Mouse (Mus musculus): ENCODE measurements around the gene Cox7a1.
"Not testable (repeated sequence)": the region's sequence is repeated elsewhere in the genome, so short reads cannot be mapped to it uniquely, and the experiment has no call there.

Gene Cox7a1

GRCm38 (mm10) chr7:30193581-30194100, 9.7 kb downstream of the Cox7a1 start:
- peak; percentile 87 for DNase-seq

- peak; percentile 62 for DNase-seq
Observed at GRCm38 (mm10) chr7:30194101-30194831, 10.3 kb downstream of the Cox7a1 start.

DNA sequence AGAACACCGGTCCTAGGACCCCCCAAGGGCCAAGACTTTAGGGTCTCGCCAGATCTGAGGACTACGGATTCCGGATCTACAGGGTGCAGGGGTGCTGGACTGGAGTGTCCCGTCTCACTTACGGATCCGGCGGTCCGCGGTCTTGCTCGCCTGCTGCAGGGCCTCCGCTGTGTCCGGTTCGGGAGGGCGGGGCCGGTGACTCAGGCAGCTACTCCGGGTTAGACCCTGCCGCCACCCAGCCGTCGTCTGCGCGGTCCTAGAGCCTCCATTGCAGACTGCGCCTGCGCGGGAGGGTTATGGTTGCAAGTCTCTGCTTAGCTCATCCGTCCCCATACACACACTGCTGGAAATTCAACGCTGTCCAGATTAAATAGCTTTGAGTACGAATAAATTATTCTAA, 10.9 kb downstream of the Cox7a1 start:
- DNase-seq, result peak; percentile 98

DNA sequence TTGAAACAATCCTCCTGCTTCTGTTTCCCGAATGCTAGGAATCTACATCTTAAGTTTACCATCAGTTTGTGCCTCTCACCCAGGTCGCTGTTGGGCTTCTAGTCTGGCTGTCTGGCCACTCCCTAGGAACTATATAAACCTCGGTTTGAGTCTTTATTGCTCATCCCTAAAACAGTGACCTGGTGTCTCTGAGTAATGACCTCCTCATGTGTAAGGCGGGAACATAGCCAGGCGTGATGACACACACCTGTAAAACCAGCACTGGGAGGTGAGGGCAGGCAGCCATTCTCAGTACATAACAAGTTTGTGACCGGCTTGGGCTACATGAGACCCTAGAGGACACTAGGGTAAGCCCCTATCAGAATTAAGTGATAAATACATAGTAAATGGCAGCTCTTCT, 11.5 kb downstream of the Cox7a1 start:
- no peak for DNase-seq

DNA sequence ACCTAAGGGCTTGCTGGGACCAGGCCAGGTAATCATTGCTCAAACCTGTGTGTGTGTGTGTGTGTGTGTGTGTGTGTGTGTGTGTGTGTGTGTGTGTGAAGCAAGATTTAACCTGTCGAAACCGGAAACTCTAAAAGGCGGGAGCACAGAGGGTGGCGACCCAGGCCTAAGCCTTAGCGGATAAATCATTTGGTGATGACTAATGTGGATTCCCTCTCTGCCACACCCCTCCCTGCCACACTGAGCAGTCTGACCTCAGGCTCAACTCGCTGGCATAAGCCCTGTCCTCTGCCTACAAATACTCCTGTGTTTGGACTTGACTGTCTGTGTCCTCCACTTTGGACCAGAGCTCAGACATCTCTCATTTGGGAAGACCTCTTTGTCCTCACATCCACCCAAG, 12.2 kb downstream of the Cox7a1 start:
- DNase-seq, result no peak

DNA sequence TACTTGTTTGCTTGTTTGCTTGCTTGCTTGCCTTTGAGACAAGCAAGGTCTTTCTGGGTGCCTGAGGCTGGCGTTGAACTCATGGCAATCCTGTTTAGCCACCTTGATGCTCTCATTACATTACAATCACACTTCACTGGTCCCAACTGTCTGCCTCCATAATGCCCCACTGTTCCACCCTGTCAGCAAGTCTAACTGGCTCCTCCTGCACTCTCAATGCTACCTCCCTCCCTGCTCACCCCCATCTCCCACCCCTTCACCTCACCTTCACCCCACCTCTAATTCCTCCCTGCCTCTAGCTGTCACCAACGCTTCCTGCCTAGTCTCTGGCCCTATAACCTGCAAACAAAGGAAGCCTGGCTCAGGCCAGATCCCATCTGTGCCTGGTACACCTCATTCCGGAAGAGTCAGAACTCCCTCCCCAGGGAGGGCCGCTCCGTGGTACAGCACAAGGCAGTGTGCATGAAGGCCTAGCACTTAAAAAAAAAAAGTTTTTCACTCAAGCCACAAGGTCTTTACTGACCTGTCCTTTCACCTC, 13.7 kb downstream of the Cox7a1 start:
- no peak for DNase-seq

GRCm38 (mm10) chr7:30198481-30198971, 14.6 kb downstream of the Cox7a1 start, which contains the start of gene Capns1:
Gene Capns1, minus strand, starts transcription at chr7:30198811.
- peak; percentile 83 for DNase-seq

DNA sequence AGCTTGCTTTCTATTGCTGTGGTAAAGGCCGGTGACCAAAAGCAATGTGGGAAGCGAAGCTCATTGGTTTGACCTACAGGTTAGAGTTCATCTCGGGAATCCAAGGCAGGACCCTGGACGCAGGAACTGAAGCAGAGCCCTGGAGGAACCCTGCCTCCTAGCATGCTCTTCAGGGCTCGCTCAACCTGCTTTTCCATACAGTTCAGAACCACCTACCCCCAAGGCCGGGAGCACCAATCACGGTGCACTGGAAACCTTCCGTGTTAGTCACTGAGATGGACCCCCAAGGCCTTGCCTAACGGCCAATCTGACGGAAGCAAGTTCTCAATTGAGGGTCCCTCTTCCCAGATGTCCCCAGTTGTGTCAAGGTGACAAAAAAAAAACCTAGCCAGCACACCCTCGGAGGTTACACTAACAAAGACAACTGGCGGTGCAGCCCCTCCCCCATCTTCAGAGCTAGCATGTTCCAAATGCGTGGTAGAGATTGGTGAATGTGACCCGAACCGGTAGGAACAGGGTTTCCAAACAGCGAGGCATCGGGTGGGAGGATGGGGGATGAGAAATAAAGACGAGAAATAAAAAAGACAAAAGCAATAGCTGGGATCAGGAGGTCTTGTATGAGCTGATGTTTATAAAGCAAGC, 15.7 kb downstream of the Cox7a1 start:
- DNase-seq, result no peak

GRCm38 (mm10) chr7:30200200-30200599, 16.3 kb downstream of the Cox7a1 start:
- no peak for DNase-seq

DNA sequence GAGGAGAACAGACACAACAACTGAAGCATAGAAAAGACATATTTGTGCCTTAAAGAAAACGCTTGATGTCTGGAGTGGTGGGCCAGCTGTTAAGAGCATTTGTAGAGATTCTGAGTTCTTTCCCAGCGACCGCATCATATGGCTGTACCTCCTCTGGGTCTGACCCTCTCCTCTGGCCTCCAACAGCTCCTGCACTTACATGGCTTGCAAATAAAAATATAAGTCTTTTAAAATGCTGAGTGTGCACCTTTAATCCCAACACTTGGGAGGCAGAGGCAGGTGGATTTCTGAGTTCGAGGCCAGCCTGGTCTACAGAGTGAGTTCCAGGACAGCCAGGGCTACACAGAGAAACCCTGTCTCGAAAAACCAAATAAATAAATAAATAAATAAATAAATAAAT, 16.7 kb downstream of the Cox7a1 start:
- not testable (repeated sequence) for DNase-seq

DNA sequence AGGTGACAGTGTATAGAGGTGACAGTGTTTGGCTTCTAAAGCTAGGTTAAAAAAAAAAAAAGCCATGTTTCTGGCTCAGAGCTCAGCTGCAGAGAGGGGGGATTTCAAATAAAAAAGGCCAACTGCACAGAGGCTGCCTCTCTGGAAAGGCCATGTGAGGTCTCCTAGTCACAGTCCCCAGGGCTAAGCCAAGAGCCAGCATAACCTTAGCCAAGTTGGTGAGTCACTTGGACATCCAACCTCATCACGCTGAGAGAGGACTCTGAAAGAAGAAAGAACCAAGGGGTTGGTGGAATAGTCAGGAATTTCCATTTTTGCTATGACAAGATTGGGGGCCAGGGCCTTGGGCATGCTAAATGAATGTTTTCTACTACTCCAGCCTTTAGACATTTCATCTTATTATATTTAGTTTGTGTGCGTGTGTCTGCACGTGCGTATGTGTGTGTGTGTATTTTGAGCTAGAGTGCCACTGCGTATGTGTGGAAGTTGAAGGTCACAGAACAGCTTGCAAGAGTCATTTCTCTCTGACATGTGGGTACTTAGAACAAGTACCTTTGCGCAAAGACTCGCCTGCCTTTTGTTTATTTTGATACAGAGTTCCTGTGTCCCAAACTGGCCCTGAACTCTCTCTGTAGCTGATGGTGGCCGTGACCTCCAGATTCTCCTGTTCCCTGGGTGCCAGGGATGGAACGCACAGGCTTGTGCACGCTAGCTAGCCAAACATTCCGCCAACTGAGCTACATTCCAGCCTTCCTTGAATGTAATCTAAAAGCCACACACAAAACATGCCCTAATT, 19.1 kb downstream of the Cox7a1 start:
- DNase-seq, result peak; percentile 58

GRCm38 (mm10) chr7:30204380-30204779, 20.4 kb downstream of the Cox7a1 start:
- no peak for DNase-seq

DNA sequence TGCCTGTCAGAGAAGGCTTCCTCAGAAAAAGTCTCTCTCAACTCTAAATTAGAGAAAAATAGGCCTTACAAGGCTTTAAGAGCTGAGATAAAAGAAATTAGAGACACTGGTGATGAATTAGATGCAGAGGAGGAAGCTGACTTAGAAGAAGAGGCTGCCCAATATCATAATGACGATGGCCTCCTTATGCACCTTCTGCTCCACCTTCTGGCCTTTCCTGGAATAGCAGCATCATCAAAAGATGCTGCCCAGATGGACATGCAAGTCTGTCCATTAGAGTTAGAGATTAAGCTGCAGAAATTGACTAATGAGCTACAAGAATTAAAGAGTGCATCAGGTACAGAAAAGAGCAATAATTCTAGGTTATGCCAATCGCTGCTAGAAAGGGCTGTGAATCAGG, 21.4 kb downstream of the Cox7a1 start:
- DNase-seq, result peak; percentile 81

DNA sequence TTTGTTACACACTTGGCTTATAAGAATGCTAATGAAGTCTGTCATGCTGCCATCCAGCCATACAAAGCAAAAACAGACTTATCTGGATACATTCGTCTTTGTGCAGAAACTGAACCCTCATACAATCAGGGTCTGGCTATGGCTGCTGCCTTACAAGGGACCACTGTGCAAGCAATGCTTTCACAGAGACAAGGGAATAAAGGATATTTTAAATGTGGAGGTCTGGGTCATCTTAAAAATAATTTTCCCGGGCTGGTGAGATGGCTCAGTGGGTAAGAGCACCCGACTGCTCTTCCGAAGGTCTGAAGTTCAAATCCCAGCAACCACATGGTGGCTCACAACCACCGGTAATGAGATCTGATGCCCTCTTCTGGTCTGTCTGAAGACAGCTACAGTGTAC, 22.4 kb downstream of the Cox7a1 start:
- not testable (repeated sequence) for DNase-seq

GRCm38 (mm10) chr7:30211025-30211424, 27.1 kb downstream of the Cox7a1 start:
- DNase-seq, result no peak

DNA sequence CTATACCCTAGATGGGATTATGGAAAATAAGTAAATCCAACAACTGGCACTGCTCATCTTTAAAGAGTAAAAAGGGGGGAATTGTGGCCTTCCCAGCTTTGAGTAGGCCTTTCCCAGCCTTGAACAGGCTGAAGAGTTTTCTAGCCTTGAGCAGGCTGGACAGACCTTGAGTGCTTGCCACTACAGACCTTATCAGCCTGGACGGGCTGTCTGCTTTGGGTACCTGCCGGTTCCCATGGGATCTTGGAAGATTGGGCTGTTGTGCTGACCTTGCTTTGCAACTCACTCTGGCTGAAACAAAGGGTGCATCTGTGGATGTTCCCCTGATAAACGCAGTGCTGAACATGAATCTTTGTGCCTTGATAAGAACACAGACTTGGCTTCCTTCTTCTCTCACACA, 29.9 kb downstream of the Cox7a1 start:
- no peak for DNase-seq

DNA sequence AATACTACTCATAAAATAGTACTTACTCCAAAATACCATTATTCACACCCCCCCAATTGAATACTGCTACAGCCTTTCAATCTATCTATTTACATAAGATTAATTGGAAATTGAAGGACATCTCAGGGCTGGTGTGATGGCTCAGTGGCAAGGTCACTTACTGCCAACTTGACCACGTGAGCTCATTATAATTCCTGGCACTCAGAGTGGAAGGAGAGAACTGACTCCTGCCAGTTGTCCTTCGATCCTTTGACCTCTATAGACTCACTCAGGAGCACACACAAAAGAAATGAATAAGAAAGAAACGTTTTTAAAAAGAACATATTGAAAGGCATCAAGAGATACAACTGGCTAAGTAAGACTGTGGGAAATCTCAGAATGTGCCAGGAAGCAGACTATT, 31.9 kb downstream of the Cox7a1 start:
- no peak for DNase-seq

DNA sequence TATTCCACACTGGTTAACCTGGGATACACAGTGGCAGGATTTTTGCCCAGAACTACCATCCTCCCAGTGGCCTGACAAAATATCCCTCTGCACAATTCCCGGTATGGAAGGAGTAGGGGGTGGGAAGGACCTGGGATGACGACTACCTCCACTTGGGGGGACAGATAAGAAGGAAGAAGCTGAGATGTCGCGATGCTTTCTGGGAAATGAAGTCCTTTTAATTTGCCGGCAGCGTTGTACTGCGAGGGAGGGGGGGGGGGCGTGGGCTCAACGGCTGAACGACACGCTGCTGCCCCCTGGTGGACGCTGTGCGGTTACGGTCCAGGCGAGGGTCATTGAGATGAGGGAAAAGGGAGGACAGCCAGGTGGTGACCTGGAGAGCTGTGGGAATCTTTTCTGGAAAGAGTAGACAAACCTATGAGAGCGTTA, 32.8 kb downstream of the Cox7a1 start:
- peak; percentile 80 for DNase-seq

DNA sequence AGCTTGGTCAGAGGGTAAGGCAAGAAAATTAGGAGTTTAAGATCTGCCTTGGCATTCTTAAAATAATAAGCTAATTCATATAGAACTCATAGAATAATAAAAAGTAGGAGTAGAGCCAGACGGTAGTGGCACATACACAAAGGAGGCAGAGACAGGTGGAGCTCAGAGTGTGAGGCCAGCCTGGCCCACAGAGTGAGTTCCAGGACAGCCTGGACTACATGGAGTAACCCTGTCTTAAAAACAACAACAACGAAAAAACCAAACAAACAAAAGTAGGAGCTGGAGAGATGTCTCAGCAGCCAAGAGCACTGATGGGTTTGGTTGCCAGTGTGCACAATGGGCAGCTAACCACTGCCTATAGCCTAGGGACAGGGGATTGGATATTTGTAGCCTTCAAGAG, 33.3 kb downstream of the Cox7a1 start:
- DNase-seq, result no peak

GRCm38 (mm10) chr7:30219293-30220007, 35.5 kb downstream of the Cox7a1 start:
- peak; percentile 75 for DNase-seq

DNA sequence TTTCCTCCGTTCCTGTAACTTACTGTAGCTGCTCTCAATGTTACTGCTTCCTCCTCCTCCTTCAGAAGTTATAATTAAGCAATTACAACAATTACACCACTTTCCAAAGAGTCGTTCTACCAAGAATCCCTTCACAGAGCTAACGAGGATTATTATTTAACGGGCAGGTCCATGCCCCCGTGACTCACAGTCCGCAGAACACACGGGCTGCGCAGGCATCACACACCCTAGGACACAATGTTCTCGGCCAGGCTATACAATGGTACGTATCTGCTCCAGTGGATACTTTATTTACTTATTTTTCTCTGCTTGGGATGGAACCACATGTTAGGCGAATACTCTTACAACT, 36.0 kb downstream of the Cox7a1 start:
- DNase-seq, result no peak

- no peak for DNase-seq
Observed at GRCm38 (mm10) chr7:30221433-30221832, 37.5 kb downstream of the Cox7a1 start.

Measured in lung, postnatal 10 days (tissue).